Mouse (Mus musculus): Measurements from ENCODE around the gene Hoxd4.

Gene Hoxd4

DNA sequence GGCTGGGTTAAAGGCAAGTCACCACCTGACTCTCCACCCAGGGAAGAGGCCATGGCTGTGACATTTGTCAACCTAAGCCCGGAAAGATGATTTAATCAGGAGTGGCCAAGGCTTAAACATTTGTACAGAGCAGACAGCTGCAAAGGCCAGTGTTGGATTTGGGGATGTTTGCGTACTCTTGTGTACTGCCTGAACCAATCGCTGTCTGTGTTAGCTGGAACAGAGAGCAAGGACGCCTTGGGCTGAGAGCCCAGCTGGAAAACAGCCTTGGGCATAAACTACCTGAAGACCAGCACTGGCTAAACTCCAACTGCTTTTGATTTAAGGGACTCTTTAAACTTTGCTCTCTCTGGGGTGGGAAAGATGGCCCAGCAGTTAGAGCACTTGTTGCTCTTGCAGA, 3.1 kb upstream of the Hoxd4 start:
- no peak for DNase-seq

- DNase-seq, result no peak
Observed at GRCm38 (mm10) chr2:74709465-74710419, 2.0 kb upstream of the Hoxd4 start.

GRCm38 (mm10) chr2:74710929-74711543, 693 bp upstream of the Hoxd4 start:
- DNase-seq, result no peak

GRCm38 (mm10) chr2:74713239-74714150, 1.8 kb downstream of the Hoxd4 start:
- DNase-seq, result no peak

DNA sequence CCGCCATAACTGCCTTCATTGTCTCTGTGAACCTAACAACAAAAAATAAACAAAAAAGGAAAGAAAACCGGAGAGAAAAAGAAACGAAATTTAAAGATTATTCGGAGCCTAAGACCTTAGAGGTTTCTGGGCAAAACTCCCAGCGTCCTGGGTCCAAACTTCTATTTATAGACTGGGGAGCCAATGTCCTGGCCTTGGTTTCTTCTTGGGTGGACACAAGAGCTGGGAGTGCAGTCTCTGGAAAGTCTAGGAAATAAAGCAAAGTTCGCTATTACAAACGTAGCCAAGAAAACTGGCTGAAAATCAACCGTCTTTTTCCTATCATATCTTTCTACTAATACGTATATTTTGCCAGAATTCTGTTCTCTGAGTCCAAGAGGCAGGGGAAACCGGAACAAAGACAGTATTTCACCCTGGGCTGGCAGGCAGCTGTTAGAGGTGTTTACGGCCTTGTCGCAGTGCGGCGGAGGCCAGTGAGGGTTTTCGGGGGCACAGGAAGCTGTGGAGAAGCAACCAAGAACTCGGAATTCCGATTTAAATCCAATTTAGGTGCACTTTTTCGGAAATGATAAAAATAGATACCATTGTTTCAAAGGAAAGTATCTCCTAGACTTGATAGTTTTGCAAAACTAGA, 2.5 kb downstream of the Hoxd4 start:
- DNase-seq, result no peak

GRCm38 (mm10) chr2:74714881-74715280, 3.2 kb downstream of the Hoxd4 start:
- DNase-seq, result no peak

DNA sequence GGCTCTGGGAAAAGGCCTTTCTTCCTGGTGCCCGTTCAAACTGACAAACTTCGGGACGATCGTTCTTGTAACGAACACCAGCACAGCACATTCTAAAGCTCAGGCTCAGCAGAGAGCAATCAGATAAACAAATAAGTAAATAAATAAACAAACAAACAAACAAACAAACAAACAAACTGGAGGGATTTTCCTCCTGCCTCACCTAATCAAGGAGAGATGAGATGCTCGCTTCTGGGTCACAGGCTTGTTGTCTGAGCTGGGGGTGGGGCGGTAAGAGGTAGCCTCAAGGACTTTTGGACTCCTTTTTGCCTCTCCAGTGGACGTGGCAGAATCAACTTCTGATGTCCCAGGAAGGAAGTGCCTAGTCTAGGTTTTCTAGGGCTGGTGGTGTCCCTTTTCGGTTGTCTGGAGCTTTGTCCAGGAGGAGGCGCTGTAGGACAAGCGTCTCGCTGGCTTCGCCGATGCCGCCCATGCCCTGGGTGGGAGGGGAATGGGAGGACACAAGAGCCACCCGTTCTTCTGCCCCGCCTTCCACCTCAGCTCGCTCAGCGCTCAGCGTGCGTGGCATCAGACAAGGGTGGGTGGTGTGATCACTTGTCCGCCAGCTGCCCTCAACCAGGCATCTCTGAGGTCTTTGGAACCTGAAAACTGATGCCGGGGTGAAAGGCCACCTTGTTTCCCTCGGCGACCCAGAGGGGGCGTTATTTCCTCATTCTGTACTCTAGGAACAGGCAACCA, 3.9 kb downstream of the Hoxd4 start:
- peak; percentile 91 for DNase-seq

GRCm38 (mm10) chr2:74720384-74720783, 8.7 kb downstream of the Hoxd4 start:
- no peak for DNase-seq

DNA sequence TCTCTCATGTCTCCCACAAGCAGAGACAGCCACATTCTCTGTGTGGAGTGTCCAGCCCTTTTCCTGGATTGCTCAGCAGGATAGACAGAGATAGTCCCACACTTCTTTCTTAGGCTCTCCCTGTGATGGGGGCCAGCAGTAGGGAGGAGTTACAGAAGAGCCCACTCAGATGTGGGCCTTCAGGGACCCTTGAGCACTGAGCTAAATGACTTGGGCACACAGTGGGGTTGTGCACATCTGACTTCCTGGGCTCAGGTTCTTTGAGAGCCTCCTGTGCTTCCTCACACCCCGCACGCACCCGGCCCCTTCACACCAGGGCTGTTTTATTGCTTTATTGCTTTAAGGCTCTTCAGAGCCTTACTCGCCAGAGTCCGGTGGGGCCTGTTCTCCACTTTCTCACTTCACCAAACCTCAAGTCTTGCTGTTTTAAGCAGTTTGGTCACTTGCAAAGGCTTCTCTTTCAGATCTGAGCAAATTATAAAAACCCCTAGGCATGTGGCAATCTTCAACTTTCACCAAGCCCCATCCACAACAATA, 9.3 kb downstream of the Hoxd4 start:
- no peak for DNase-seq

DNA sequence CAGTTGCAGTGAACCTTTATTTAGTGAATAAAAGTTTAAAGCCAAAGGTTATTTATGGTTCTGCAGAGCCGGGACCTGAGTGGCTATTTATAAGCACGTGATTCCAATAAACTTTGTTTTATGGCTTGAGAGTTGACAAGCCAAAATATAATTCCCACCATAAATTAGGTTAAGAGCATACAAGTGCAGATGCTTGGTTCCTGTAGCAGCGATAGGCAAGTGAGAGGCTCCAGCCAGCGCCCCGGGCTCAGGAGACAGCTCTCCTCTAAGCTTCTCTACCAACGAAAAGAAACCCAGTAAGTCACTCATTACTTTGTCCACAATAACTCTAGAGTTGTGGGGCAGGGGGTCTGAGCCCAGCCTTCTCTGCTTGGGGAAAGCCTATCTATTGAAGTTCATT, 10.2 kb downstream of the Hoxd4 start:
- DNase-seq, result no peak

DNA sequence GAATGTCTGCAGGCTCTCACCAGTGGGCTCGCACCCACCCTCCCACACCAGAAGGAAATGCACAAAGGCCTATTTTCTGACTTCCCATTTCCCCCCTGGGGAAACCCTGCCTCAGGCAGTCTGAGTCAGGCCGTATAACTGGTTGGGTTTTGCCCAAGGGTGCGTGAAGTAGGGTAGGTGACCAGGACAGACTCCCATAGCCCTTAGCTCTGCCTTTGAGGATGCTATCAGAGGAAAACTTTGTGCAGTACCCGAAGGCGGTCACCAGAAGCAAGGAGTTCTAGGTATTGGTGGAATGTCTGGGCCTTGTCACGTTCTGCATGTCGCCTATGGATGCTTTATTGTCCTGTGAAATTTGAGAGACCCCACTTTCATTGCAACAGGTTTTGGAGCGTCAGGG, 11.2 kb downstream of the Hoxd4 start:
- DNase-seq, result no peak

- DNase-seq, result no peak
Observed at GRCm38 (mm10) chr2:74724244-74725015, 12.7 kb downstream of the Hoxd4 start.

DNA sequence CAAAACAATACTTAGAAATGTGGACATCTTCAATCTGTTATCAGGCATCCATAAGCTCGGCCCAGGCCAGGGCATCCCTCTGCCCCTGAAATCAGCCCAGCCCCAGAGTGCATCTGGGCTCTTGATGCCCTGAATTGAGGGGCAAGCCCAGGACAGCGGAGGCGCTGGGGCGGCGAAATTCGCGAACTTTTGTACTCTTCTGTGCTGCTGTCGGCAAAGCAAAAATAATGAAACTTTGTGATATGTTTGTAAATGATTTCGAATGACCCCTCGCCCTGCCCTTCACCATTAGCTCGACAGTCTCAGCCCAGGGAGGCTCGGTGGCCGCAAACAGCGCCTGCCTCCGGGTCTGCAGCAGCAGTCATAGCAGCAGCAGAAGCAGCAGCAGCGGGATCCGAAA, 13.4 kb downstream of the Hoxd4 start:
- no peak for DNase-seq

DNA sequence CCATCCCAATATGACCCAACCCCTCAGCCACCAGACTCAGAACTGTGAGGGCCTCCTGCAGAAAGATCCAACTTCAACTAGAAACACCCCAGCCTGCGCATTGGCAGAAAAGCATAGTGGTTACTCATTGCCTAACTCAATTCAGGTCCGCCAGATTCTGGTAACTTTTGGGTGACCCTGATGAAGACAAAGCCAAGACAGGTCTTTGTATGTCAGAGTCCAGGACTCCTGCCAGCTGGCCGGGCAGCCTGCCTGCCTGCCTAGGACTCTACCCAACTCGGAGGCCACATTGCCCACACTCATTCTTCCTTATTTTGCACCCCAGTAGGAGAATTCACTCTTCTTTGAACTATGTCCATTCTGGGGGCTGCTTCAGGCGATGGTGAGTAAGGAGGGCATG, 14.8 kb downstream of the Hoxd4 start, which contains the start of gene Gm28230:
Gene Gm28230, plus strand, starts transcription at position 178 of the 400 bp plus-strand sequence.
- DNase-seq, result no peak

DNA sequence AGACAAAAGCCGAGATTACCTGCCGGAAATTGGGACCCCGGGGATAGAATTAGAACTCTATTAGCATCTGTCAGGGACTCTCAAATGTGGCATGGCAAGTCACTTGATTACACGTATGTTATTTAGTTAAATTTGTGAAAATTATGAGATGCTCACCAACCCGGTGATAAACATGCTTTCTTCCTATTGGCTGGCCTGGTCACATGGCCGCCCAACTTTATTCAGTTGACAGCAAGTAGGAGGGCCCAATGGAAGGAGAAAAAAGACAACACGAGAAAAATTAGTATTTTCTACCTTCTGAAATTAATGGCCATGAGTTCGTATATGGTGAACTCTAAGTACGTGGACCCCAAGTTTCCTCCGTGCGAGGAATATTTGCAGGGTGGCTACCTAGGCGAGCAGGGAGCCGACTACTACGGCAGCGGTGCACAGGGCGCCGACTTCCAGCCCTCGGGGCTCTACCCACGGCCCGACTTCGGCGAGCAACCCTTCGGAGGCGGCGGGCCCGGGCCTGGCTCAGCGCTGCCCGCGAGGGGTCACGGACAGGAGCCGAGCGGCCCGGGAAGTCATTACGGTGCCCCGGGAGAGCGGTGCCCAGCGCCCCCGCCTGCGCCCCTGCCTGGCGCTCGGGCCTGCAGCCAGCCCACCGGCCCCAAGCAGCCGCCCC, 15.4 kb downstream of the Hoxd4 start:
- no peak for DNase-seq

- DNase-seq, result no peak
Observed at GRCm38 (mm10) chr2:74727640-74728302, 16.0 kb downstream of the Hoxd4 start.

DNA sequence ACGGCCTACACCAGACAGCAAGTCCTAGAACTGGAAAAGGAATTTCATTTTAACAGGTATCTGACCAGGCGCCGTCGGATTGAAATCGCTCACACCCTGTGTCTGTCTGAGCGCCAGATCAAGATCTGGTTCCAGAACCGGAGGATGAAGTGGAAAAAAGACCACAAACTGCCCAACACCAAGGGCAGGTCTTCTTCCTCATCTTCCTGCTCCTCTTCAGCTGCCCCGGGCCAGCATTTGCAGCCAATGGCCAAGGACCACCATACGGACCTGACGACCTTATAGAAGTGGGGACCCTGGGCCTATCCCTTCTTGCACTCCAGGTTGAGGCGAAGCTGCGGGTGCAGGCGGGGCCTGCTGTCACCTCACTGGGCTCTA, 16.6 kb downstream of the Hoxd4 start:
- DNase-seq, result no peak

GRCm38 (mm10) chr2:74730331-74730730, 18.6 kb downstream of the Hoxd4 start:
- no peak for DNase-seq

DNA sequence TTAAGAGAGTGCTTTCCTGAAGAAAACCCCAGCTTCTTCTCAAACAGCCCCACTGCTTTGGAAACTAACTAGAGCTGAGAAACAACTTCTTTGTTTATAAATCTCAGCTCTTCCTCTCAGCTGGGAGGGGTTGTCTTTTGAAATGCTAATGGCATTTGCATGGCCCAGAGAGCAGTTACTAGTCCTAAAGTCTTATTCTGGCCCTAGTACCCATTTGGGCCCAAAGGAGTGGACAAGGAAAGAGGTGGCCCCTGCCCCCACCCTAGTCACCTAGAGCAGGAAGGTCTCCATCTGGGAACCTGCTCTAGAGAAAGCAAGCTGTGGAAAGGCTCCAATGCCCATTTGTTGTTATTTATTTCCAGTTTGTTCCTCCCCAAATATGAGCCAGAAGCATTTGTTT, 19.3 kb downstream of the Hoxd4 start:
- no peak for DNase-seq

All from retina, postnatal 1 day (tissue).